Mouse (Mus musculus): ENCODE data around the gene Tnpo2. TPM values are rescaled to one million over a fixed set of nuclear protein-coding genes. Genes with fewer than 3 reads are reported as not detected.
"Not testable (repeated sequence)": the region's sequence is repeated elsewhere in the genome, so short reads cannot be mapped to it uniquely, and the experiment has no call there.

Gene Tnpo2
- polyA plus RNA-seq, 1 experiment from 2014 or later = 19.3 TPM

- peaks cover 47% of the 10 kb centered on the region for H3K36me3 ChIP-seq (replicated peaks)
- H3K4me1 ChIP-seq (replicated peaks) = peaks cover 74% of the 10 kb centered on the region
- no peak for ATAC-seq (ENCODE audit: insufficient read depth)
- H3K9me3 ChIP-seq (replicated peaks) = no peaks in the 10 kb centered on the region
- no peak overlapping the region for H3K9ac ChIP-seq
- H3K4me2 ChIP-seq = peak overlapping the region; percentile 82
- no peaks in the 10 kb centered on the region for H3K27me3 ChIP-seq
- H3K27ac ChIP-seq (replicated peaks) = no peak overlapping the region
- H3K4me3 ChIP-seq (replicated peaks) = no peak overlapping the region
- 84% methylated on average over 15 of the region's 15 CpGs for WGBS (ENCODE audit: insufficient replicate concordance)
These were observed 36.4 kb downstream of the Tnpo2 start for GRCm38 (mm10) chr8:85073041-85073612.

- WGBS (ENCODE audit: insufficient replicate concordance) = 79% methylated on average over 10 of the region's 10 CpGs
- Histone ChIP-seq H3K36me3 (replicated peaks) (peaks cover 55% of the 10 kb centered on the region), H3K4me2 (no peak overlapping the region), H3K9me3 (replicated peaks) (no peaks in the 10 kb centered on the region), H3K4me3 (replicated peaks) (no peak overlapping the region), H3K27me3 (no peaks in the 10 kb centered on the region), H3K27ac (replicated peaks) (0 out of 2 replicates have a peak overlapping the region, but pooled peaks have one; percentile 73), H3K9ac (no peak overlapping the region), H3K4me1 (replicated peaks) (peaks cover 83% of the 10 kb centered on the region)
- no peak for ATAC-seq (ENCODE audit: insufficient read depth)
These were observed 37.5 kb downstream of the Tnpo2 start for GRCm38 (mm10) chr8:85074167-85074566.

- Histone ChIP-seq H3K9ac (no peak overlapping the region), H3K27ac (replicated peaks) (peak overlapping the region; percentile 73; the same call in 1 of the 2 replicates), H3K36me3 (replicated peaks) (peaks cover 55% of the 10 kb centered on the region), H3K4me1 (replicated peaks) (peaks cover 85% of the 10 kb centered on the region), H3K4me3 (replicated peaks) (no peak overlapping the region), H3K9me3 (replicated peaks) (no peaks in the 10 kb centered on the region), H3K27me3 (no peaks in the 10 kb centered on the region), H3K4me2 (no peak overlapping the region)
- WGBS (ENCODE audit: insufficient replicate concordance) = 79% methylated on average over 10 of the region's 10 CpGs
- ATAC-seq (ENCODE audit: insufficient read depth) = no peak
These were observed 37.9 kb downstream of the Tnpo2 start for GRCm38 (mm10) chr8:85074617-85075016.

GRCm38 (mm10) chr8:85076001-85076400 is 39.3 kb downstream of the Tnpo2 start:
- Histone ChIP-seq H3K27me3 (no peaks in the 10 kb centered on the region), H3K27ac (replicated peaks) (peak overlapping the region; percentile 73), H3K36me3 (replicated peaks) (peaks cover 55% of the 10 kb centered on the region), H3K9me3 (replicated peaks) (no peaks in the 10 kb centered on the region), H3K4me3 (replicated peaks) (no peak overlapping the region; the same call in 1 of the 2 replicates), H3K4me2 (peak overlapping the region; percentile 50), H3K4me1 (replicated peaks) (peaks cover 83% of the 10 kb centered on the region), H3K9ac (peak overlapping the region; percentile 45; the same call in 1 of the 2 replicates)
- WGBS (ENCODE audit: insufficient replicate concordance) = 49% methylated on average over 9 of the region's 9 CpGs
- ATAC-seq (ENCODE audit: insufficient read depth) = peak; percentile 58

- peaks cover 55% of the 10 kb centered on the region for H3K36me3 ChIP-seq (replicated peaks)
- H3K4me2 ChIP-seq = 0 out of 2 replicates have a peak overlapping the region, but pooled peaks have one; percentile 50
- ATAC-seq (ENCODE audit: insufficient read depth) = peak; percentile 26; the same call in 1 of the 2 replicates
- H3K27me3 ChIP-seq = no peaks in the 10 kb centered on the region
- H3K27ac ChIP-seq (replicated peaks) = peak overlapping the region; percentile 73
- peaks cover 89% of the 10 kb centered on the region for H3K4me1 ChIP-seq (replicated peaks)
- 0% methylated on average over 2 of the region's 2 CpGs for WGBS (ENCODE audit: insufficient replicate concordance)
- H3K4me3 ChIP-seq (replicated peaks) = no peak overlapping the region
- no peaks in the 10 kb centered on the region for H3K9me3 ChIP-seq (replicated peaks)
- H3K9ac ChIP-seq = peak overlapping the region; percentile 21; the same call in 1 of the 2 replicates
These were observed 40.3 kb downstream of the Tnpo2 start for GRCm38 (mm10) chr8:85076993-85077392.

- 0% methylated on average over 25 of the region's 25 CpGs for WGBS (ENCODE audit: insufficient replicate concordance)
- no peak for ATAC-seq (ENCODE audit: insufficient read depth)
- H3K27ac ChIP-seq (replicated peaks) = peak overlapping the region; percentile 85
- peak overlapping the region; percentile 88 for H3K4me3 ChIP-seq (replicated peaks)
- no peaks in the 10 kb centered on the region for H3K9me3 ChIP-seq (replicated peaks)
- H3K4me1 ChIP-seq (replicated peaks) = peaks cover 88% of the 10 kb centered on the region
- peak overlapping the region; percentile 90 for H3K9ac ChIP-seq
- H3K4me2 ChIP-seq = peak overlapping the region; percentile 97
- no peaks in the 10 kb centered on the region for H3K27me3 ChIP-seq
- H3K36me3 ChIP-seq (replicated peaks) = peaks cover 35% of the 10 kb centered on the region
These were observed 43.5 kb downstream of the Tnpo2 start for GRCm38 (mm10) chr8:85080214-85080531.

GRCm38 (mm10) chr8:85080532-85081215 is 44.0 kb downstream of the Tnpo2 start, which contains the start of gene Wdr83os:
TSS of gene Wdr83os (plus strand) at chr8:85080740.
- Histone ChIP-seq H3K9ac (peak within 1 kb of the TSS; percentile 90), H3K4me3 (replicated peaks) (peak within 1 kb of the TSS; percentile 88), H3K27ac (replicated peaks) (peak within 1 kb of the TSS; percentile 85), H3K36me3 (replicated peaks) (peaks cover 35% of the 10 kb centered on the region), H3K27me3 (no peaks in the 10 kb centered on the region), H3K4me2 (peak within 1 kb of the TSS; percentile 97), H3K9me3 (replicated peaks) (no peaks in the 10 kb centered on the region), H3K4me1 (replicated peaks) (peaks cover 88% of the 10 kb centered on the region)
- WGBS (ENCODE audit: insufficient replicate concordance) = under 1% methylated on average over 30 of the region's 30 CpGs
- peak; percentile 13; the same call in 1 of the 2 replicates for ATAC-seq (ENCODE audit: insufficient read depth)

GRCm38 (mm10) chr8:85081216-85081555 is 44.5 kb downstream of the Tnpo2 start, which contains the start of gene Wdr83:
TSS of gene Wdr83 (minus strand) at chr8:85081306.
- Histone ChIP-seq H3K36me3 (replicated peaks) (peaks cover 33% of the 10 kb centered on the region), H3K9ac (peak within 1 kb of the TSS; percentile 90), H3K27ac (replicated peaks) (peak within 1 kb of the TSS; percentile 85), H3K27me3 (no peaks in the 10 kb centered on the region), H3K4me2 (peak within 1 kb of the TSS; percentile 97), H3K4me1 (replicated peaks) (peaks cover 84% of the 10 kb centered on the region), H3K9me3 (replicated peaks) (no peaks in the 10 kb centered on the region), H3K4me3 (replicated peaks) (peak within 1 kb of the TSS; percentile 88)
- peak; percentile 60 for ATAC-seq (ENCODE audit: insufficient read depth)
- WGBS (ENCODE audit: insufficient replicate concordance) = 1% methylated on average over 9 of the region's 9 CpGs

- peaks cover 35% of the 10 kb centered on the region for H3K36me3 ChIP-seq (replicated peaks)
- H3K27ac ChIP-seq (replicated peaks) = peak overlapping the region; percentile 85
- ATAC-seq (ENCODE audit: insufficient read depth); H3K27me3 ChIP-seq; H3K9me3 ChIP-seq (replicated peaks); H3K4me3 ChIP-seq (replicated peaks); H3K9ac ChIP-seq: not testable (repeated sequence)
- H3K4me1 ChIP-seq (replicated peaks) = peaks cover 74% of the 10 kb centered on the region
- 36% methylated on average over 4 of the region's 4 CpGs for WGBS (ENCODE audit: insufficient replicate concordance)
- H3K4me2 ChIP-seq = peak overlapping the region; percentile 97
These were observed 45.5 kb downstream of the Tnpo2 start for GRCm38 (mm10) chr8:85082169-85082568.

GRCm38 (mm10) chr8:85083108-85083813 is 46.5 kb downstream of the Tnpo2 start, which contains the start of gene Man2b1:
TSS of gene Man2b1 (plus strand) at chr8:85083270.
- Histone ChIP-seq H3K4me1 (replicated peaks) (peaks cover 66% of the 10 kb centered on the region), H3K4me2 (peak within 1 kb of the TSS; percentile 97), H3K9ac (peak within 1 kb of the TSS; percentile 65), H3K27ac (replicated peaks) (peak within 1 kb of the TSS; percentile 85), H3K4me3 (replicated peaks) (peak within 1 kb of the TSS; percentile 73), H3K27me3 (no peaks in the 10 kb centered on the region), H3K9me3 (replicated peaks) (no peaks in the 10 kb centered on the region), H3K36me3 (replicated peaks) (peaks cover 36% of the 10 kb centered on the region)
- peak; percentile 82 for ATAC-seq (ENCODE audit: insufficient read depth)
- WGBS (ENCODE audit: insufficient replicate concordance) = under 1% methylated on average over 30 of the region's 30 CpGs

- H3K4me1 ChIP-seq (replicated peaks) = peaks cover 53% of the 10 kb centered on the region
These were observed 47.9 kb downstream of the Tnpo2 start for GRCm38 (mm10) chr8:85084633-85085032.

More at GRCm38 (mm10) chr8:85084633-85085032, 47.9 kb downstream of the Tnpo2 start:
- Histone ChIP-seq H3K27ac (replicated peaks) (no peak overlapping the region; the same call in 1 of the 2 replicates), H3K9ac (no peak overlapping the region), H3K4me2 (peak overlapping the region; percentile 97), H3K27me3 (no peaks in the 10 kb centered on the region), H3K9me3 (replicated peaks) (no peaks in the 10 kb centered on the region), H3K36me3 (replicated peaks) (peaks cover 41% of the 10 kb centered on the region), H3K4me3 (replicated peaks) (peak overlapping the region; percentile 73)
- WGBS (ENCODE audit: insufficient replicate concordance) = 35% methylated on average over 8 of the region's 8 CpGs
- ATAC-seq (ENCODE audit: insufficient read depth) = no peak

All from liver, embryonic 15.5 days (tissue).